Mouse (Mus musculus) neutrophil, adult 5-6 weeks (primary cell): ENCODE measurements at regions not wholly inside any gene's neighbourhood (a gene's known extent, or its start where the extent isn't known, plus 50 kb on each side); places are given as distances from the start of the nearest gene placed in this dataset.

Experiments used
- ATAC-seq: fragments of 151-379, 151-347 bp; 2 replicates; pipeline ENCODE4 v1.8.0; 2017; ENCODE audit warnings: mild to moderate bottlenecking, moderate TSS enrichment; ENCODE audit not compliant: insufficient number of reproducible peaks, poor library complexity, low FRiP score, severe bottlenecking; ENCODE audit errors: extremely low read depth

DNA sequence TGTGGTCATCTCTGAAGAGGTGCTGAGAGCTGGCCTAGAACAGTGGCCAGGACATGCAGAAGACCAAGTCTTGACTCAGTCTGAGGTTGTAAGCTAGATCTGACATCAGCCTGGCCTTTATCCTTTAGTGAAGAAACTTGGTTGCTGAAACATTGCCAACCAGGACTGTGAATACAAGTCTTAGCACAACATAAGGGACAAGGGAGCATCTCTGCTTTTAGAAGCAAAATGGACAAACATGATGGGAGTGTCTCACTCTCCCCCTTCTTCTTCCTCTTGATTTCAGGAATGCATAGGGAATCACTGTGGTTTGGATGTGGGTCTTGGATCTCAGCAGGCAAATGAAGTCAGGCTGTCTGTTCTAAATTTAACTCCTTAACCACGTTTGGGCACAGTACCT lies 529.1 kb upstream of the Tnc start:
- ATAC-seq = no peak

DNA sequence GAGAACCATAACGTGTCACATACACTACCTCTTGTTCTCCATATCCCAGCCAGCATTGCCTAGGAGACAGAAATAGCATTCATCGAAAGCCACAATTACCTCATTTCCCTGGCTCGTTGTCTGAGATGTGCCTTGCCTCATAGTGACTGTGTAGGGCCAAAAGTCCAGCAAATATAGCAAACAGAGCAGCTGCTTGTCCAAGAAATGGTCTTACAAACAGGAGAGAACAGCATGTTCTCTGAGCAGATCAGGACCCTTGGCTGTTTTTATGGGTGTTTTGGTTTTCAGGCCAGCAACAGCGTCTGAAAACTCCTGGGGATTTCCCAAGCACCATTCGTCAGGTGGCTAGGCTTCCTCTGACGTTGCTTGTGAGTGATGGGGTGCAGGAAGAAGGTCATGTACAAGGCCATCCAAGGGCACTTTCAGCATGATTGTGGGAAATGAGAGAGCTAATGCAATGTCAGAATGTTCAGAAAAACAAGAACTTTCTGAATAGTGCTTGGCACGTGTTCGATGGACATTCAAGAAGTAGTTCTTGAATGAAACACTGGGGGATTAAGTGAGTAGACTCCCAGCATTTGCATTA lies 528.9 kb upstream of the Pappa start:
- ATAC-seq = no peak

DNA sequence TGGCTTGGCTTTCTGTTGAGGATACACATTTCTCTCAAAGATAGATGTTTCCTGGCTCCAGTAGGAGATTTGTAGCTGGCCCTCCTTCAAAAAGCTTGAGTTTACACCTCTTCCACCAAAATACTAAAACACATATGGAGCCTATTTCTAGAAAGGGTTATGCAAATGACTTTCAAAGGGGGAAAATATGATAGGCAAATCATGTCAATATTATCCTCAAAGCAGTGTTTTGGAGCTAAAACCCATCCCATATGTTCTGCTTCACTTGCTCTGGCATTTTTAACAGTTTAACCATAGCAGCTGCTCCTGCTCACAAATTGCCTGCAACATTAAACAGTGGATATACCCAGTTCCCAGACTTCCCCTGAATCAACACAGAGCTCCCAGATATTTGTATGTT lies 525.5 kb upstream of the Pappa start:
- ATAC-seq = no peak

DNA sequence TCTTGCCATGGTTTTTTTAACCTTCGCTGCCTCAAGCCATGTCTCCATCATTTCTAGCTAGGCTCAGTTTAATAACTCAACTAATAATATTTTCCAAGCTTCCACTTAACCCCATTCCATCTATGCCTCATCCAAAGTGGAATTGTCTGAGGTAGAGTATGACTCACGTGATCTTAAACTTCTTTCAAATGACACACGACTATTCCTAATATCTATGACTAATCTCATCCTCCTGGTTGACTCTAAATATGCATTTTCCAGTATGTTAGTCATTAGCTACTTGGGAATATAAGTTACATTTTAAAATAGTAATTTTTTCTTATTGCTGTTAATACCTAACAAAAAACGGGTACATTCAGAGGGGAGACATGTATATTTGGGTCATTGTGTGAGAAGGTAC lies 524.8 kb upstream of the Pappa start:
- ATAC-seq = no peak

DNA sequence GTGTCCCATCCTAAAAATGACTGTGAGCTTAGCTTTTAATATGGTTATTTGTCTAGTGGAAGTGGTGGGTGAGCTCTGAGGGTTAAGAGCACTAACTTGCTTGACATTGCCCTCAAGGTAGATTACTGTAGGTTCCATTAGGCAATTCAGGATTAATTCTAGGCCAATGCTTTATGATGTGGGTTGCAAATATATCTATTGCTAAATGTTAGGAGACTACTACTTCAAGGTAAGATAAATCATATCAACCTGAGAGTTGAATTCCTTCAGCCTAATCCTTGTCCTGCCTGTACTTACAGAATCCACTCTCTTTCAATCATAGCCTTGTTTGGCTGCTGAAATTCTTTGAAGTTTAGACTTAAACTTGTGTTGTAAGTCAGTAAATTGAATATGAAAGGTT lies 501.2 kb upstream of the Pappa start:
- ATAC-seq = no peak

DNA sequence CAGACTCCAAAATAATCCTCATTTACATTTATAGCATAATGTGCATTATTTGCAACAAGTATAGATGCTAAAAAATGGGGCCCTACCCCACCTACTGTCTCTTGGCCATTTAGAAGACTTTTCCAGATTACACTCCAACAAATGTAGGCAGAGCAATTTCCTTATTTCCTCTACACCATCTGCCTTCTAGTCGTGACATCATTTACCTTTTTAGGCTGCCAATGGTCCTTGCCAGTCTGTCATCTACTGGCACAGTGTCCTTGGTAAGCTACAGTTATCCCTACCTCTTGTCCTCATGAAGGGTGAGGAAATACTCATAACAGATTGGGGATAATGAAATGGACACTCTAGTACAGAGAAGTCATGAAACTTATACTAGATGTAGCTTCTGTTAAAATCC lies 491.8 kb upstream of the Pappa start:
- no peak for ATAC-seq

DNA sequence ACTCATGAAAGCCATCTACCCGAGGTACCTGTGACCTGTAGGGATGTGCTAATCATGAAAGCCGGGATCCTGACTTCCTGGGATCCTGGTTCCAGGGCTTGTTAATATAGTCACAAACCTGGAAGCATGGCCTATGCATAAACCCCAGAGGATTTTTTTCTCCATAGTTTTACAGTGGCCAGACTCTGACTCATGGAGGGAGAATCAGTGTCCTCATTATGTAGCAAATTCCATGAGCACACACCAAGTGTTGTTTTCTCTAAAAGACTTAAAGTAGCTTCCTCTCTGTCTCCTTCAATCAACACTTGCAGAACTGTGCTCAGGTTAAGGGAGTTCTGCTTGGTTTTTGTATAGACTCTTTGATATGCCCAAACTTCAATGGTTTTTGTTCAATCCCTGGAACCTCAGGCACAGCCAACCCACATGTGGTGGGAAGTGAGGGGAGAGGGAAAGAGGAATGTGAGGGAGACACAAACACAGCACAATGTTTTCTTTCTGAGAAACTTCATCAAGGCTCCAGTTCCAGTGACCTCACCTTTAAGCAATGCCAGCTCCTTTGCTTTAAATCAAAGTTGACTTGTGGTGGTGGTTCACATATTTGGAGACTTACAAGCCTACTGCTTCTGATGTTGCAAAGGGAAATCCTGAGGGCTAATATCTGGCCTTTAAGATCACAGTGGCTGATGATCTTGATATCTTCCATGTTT lies 488.6 kb upstream of the Pappa start:
- no peak for ATAC-seq

DNA sequence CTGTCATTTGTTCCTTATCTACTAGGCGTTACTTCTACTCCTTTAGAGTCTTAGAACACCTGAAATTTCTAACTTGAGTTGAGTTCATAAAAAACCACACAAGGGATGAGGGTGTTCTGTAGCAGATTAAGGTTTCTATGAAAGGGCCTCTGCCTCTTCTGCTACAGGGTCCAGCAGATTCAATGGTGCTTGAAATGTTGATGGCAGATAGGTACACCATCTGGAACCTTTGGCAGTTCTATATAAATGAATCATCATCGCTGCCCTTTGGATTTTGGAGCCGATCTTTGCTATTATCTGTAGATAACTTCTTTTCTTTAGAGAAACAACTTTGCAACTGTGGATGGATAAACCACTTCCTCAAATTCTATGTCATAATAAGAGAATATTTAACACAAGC lies 483.9 kb upstream of the Pappa start:
- no peak for ATAC-seq

DNA sequence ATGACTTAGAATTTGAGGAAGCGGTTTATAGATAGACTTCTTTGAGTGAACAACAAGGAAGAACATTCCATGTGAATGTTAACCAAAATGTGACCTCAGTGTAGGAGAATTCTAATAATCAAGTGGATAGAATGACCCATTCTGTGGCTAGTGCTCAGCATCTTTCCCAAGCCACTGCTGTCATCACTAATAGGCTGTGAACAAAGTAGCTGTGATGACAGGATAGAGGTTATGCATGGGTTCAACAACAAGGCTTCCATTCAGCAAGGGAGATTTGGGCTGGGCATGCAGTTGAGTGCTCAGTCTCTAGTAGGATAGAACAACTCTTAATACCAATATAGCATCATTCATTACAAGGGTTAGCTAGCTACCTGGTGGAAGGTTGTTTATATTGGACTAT lies 483.0 kb upstream of the Pappa start:
- no peak for ATAC-seq

DNA sequence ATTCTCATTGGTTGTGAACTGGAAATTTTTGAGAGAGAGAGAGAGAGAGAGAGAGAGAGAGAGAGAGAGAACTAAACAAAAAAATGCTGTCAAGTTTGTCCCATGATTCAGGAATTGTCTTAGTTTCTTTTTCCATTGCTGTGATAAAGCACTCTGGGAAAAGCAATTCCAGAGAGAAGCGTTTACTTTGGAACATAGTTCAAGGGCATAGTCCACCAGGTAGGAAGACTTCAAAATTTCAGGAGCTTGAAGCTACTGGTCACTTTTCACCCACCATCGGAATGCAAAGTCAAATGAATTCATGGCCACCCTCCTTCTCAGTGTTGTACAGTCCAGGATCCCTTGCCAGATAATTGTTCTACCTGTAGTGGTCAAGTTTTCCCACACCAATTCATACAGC lies 478.8 kb upstream of the Pappa start:
- no peak for ATAC-seq

DNA sequence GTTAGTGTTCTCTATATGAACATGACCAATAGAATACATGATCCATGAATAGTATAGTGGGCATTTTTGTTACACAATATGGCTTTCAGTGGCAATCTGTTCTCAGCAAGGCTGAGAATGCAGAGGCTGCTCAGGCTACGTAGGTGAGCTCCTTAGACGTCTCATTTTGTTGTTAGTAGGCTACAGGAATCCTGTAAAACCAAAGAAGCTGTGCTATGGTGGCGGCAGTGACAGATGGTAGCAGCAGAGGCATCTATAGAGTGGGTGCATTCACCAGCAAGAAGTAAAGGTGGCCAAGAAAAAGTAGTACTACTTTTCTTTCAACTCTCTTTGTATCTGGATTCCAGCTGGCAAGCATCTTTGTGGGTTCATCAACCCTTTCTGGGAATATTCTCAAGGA lies 469.8 kb upstream of the Pappa start:
- no peak for ATAC-seq

DNA sequence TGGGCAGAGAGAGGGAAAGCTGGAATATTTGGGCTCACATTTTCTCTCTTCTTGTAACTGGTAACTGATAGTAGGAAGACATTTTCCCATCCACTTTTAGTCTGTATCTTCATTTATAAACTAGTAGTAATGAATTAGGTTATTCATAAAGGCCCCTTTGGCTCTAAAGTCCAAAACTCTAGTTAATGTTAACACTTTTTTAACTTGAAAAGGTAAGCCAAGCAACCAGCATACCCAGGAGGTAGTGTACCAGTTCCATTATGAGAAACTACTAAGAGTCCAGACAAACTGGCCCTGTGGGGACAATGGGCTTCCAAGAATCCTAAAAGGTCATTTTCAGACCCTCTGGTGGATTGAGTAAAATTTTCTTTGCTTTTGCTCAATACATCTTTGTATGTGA lies 468.4 kb upstream of the Pappa start:
- ATAC-seq = no peak

DNA sequence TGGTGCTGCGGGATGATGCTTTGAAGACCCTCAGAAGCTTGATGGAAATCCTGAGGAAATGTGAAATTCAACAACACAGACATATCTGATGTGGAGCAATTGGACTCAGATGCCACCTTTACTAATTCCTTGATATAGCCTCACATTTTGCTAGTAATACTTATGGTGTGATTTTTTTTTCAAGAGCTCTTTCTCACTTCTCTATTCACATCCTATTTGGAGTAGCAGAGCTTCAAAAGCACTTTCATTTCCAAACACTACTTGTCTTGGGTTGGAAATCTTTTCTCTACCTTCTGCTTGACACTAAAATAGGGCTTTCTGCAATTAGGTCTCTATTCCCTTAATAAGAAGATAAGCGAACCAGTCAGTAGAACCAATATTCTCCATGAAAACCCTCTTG lies 460.3 kb upstream of the Pappa start:
- ATAC-seq = no peak

DNA sequence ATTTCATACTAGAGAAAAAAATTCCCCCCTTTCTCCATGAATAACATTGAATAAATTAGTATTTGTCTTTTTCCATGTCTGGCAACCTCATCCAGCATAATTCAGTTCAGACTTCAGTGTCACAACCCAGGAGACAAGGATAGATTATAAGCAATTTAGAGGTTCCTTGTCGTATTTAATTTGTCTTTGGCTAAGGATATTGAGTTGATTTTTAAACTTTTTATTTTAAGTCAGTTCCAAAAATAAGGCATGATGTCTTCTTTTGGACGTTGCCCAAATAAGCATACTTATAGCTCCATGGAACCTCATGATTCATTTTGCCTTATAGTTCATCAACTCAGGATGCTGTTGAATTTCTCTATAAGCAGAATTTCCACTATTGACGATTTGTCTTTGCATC lies 456.0 kb upstream of the Pappa start:
- no peak for ATAC-seq

DNA sequence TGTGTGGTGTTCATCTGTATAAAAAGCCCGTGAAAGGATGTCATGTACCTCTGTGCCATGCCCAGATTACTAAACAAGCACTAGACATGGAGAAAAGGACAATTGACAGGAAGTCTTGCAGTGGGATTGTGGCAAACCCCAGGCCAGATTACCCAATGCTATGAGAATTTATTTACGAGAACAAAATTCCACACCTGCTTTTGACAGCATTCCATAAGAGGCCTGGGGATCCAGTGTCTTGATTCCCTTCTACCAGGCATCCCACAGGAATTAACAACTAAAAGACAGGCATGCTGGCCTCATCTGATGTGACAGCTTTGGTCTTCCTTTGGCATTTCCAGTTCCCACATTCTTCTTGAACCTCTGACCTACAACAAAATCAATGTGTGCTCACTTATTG lies 454.3 kb upstream of the Pappa start:
- ATAC-seq = no peak

DNA sequence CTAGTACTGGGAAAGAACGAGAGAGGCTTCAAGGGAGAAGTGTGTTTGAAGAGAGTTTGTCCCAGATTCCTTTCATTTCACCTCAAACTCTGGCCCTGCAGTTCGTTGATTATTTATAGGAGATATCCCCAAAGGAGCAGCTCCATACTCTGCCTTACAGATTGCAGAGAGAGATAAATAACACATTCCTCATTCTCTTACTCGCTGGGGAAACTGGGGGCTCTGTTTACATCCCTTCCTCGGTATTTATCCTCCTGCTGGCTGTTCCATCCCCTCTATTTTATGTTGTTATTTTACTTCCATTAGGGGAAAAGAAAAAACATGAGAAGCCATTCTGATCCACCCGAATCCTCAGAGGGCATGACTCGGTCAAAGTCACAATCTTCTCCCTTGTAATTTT lies 447.5 kb upstream of the Pappa start:
- no peak for ATAC-seq

DNA sequence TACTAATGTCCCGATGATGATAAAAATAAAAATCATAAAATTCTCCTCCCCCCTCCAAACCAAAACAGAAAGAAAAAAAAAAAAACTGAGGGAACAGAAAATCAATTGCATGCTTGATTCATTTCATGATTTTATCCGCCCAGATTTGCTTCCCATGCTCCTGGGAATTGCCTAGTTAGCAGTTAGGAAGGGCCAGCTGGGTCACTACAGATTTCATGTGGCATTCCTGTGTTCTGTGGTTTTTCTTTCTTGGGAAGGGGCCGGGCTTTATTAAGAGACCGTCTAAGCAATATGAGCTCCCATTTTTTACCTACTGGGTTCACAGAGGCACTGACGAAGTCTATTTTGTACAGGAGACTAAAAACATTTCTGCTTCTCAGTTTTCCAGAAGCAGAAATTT lies 447.1 kb upstream of the Pappa start:
- ATAC-seq = no peak

DNA sequence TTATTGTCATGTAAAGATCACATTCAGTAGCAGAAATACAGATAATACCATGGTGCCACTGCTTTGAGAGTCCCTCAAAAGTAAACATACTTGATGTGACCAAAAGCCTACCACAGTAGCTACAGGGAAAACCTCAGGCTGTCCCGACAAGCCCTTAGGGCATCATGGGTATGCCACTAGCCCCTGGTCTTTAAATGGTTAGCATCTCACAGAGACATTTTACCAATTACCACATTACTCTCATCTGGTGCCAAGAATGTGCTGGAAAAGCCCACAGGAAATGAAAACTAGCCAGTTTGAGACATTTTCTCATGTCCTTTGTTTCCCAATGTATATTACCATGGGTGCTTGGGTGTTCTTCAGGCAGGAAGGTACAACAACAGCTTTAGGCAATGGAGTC lies 439.3 kb upstream of the Pappa start:
- ATAC-seq = no peak

DNA sequence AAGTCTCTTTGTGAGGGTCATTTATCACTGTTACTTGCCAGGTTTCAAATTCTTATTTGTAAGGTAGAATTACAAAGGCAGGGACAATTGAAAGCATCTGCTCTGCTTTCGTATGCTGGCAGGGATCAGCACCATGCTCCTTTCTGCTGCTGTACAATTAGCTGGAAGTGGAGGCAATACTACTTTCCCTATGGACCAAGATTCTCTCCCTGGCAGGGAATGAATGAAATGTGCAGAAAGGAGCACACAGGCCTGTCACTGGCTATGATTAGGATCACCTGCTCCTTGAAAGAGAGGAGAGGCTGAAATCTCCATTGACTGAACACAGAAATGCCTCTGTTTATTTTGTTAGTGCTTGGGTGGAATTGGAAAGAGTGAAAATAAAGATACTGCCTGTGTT lies 427.8 kb upstream of the Pappa start:
- no peak for ATAC-seq

DNA sequence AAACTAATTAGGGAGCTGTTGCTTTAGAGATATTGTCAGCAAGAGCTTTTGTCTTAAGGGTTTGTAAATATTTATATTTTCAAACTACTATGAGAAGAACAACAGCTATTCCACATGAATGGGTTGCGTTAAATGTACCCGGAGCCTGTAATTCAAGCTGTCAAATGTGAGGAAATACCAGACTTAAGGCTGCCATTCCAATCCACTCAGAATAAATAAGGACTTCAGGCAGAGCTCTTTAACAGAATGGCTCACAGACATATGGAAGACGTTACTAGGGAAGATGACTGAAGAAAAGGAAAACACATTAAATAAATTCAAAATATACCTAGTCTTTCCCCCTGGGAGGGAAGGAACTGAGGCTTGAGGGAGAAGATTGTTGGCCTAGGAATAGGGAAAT lies 400.7 kb upstream of the Pappa start:
- ATAC-seq = no peak

DNA sequence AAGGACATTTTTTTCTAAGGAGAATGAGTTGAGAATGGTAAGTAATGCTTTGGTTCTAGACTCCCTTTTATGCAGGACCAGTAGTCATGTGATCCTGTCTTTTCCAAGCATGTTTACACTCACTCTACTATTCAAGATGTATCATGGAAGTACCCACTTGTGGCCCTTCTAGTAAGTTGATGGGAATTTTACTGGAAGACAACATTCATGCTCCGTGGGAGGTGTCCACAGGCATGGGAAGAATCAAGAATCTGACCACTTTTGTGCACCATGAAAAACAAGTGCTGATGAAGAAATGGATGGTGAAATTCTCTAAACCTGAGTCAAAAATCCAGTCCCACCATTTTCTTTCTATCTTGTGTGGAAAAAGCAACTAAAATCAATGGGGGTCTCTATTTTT lies 399.1 kb upstream of the Pappa start:
- ATAC-seq = no peak
